Mouse (Mus musculus) MEL (cell line): Measurements from ENCODE around the gene Exoc3l2.

Experiments used
- CTCF ChIP-seq, 3 experiments: IDR thresholded peaks in 2 of 3; conservative IDR thresholded peaks in 1 of 3; 2 replicates each; pipeline ENCODE4 v1.5.1; 2011 to 2012; ENCODE audit warnings: low read length in 3 of 3, low read depth in 2 of 3, mild to moderate bottlenecking in 2 of 3, improper control_type of control experiment in 1 of 3, inconsistent platforms in 1 of 3, mixed read lengths in 1 of 3, moderate library complexity in 1 of 3; ENCODE audit not compliant: control insufficient read depth in 1 of 3, insufficient read depth in 1 of 3, poor library complexity in 1 of 3, severe bottlenecking in 1 of 3
- EP300 ChIP-seq, 2 experiments: IDR thresholded peaks; 2 replicates each; pipeline ENCODE4 v1.6.1; 2011; ENCODE audit warnings: improper control_type of control experiment in 2 of 2, low read length in 2 of 2, low read depth in 1 of 2, mild to moderate bottlenecking in 1 of 2
- ETS1 ChIP-seq: IDR thresholded peaks from 2 replicates; pipeline ENCODE4 v1.6.1; 2012; ENCODE audit warnings: low read depth, mild to moderate bottlenecking, inconsistent platforms, low read length, improper control_type of control experiment, moderate library complexity
- GABPA ChIP-seq: IDR thresholded peaks from 2 replicates; pipeline ENCODE4 v1.6.1; 2012; ENCODE audit warnings: low read depth, mild to moderate bottlenecking, inconsistent platforms, low read length, improper control_type of control experiment, moderate library complexity
- HCFC1 ChIP-seq: IDR thresholded peaks from 2 replicates; pipeline ENCODE4 v1.6.1; 2012; ENCODE audit warnings: low read depth, mild to moderate bottlenecking, inconsistent platforms, low read length, improper control_type of control experiment, moderate library complexity
- MAX ChIP-seq: IDR thresholded peaks from 2 replicates; pipeline ENCODE4 v1.6.1; 2011; ENCODE audit warnings: low read length, improper control_type of control experiment
- POLR2A ChIP-seq, 2 experiments: IDR thresholded peaks; 2 replicates each; pipeline ENCODE4 v1.6.1; 2011 to 2012; ENCODE audit warnings: low read length in 2 of 2, mild to moderate bottlenecking in 2 of 2, control low read depth in 1 of 2, improper control_type of control experiment in 1 of 2, low read depth in 1 of 2, moderate library complexity in 1 of 2; ENCODE audit not compliant: control insufficient read depth in 1 of 2, insufficient read depth in 1 of 2, poor library complexity in 1 of 2

DNA sequence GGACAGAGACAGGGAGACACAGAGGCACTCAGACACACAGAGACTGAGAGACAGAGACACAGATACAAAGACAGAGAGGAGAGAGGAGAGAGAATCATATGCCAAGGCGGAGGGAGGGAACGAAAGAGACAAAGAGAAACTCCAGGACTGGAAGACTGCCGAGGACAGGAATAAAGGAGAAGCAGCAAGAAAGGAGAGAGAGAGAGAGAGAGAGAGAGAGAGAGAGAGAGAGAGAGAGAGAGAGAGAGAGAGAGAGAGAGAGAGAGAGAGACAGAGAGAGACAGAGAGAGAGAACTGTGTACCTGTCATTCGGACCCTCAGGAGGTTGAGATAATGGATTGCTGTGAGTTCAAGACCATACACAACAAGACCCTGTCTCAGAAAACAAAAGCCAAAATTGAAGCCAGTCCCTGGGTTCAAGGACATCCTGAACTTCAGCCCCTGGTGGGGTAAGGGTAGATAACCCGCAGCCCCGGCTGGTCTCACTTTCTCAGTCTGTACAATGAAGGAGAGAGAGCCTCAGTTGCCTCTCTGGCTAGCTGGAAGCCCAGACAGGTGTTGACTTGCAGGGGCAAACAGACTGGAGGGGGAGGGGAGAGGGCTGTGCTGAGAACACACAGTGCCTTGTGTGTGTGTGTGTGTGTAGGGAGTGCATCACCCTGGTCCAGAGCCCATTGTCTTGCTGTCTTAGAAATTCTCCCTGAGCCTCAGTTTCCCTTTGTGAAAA, 3.8 kb upstream of the Exoc3l2 start:
- TF ChIP-seq EP300 (IDR thresholded peaks at IDR 0.05; ENCODE audit: low read depth in 1 of 2, low read length in 2 of 2) (no peak), MAX (0 out of 2 replicates have a peak, but pooled peaks have one; percentile 23), GABPA (no peak), POLR2A (IDR thresholded peaks at IDR 0.05; ENCODE audit: control insufficient read depth in 1 of 2, insufficient read depth in 1 of 2, low read depth in 1 of 2, low read length in 2 of 2, poor library complexity in 1 of 2) (no peak), HCFC1 (no peak), ETS1 (no peak), CTCF (IDR thresholded peaks at IDR 0.05 in 2 of 3, conservative IDR thresholded peaks at IDR 0.05 in 1 of 3; ENCODE audit: control insufficient read depth in 1 of 3, insufficient read depth in 1 of 3, low read depth in 2 of 3, low read length in 3 of 3, poor library complexity in 1 of 3, severe bottlenecking in 1 of 3) (no peak)
